Mouse (Mus musculus) gastrocnemius, postnatal 14 days (tissue): Measurements from ENCODE around the gene Ly6c1. TPM values are rescaled to one million over a fixed set of nuclear protein-coding genes. Genes with fewer than 3 reads are reported as not detected.

Source experiments
- total RNA-seq, 2 experiments: library from RNA; stranded (reverse); gene quantifications; 2 replicates each; pipeline ENCODE4 v1.2.3; 2021

Ly6c1 gene
- total RNA-seq, 2 experiments from 2014 or later, result 80.0 to 141 TPM

Other genes with a start within 250 kb of the Ly6c1 start
- not detected for gene Gml2, start 229.8 kb downstream of the Ly6c1 start, total RNA-seq
- gene 2010109I03Rik, start 151.8 kb downstream of the Ly6c1 start, total RNA-seq, result under 1 TPM in 1 of 2 experiments, not detected in 1; 0.06 TPM
- gene Ly6i, start 65.4 kb downstream of the Ly6c1 start, total RNA-seq, result under 1 TPM; 0.18 to 0.33 TPM
- 10 to 100 TPM; 47.1 to 47.2 TPM for gene Ly6a, start 50.8 kb downstream of the Ly6c1 start, total RNA-seq
- 1 to 10 TPM; 1.9 to 3.3 TPM for gene Ly6c2, start 63.1 kb upstream of the Ly6c1 start, total RNA-seq
- gene Ly6g, start 106.4 kb upstream of the Ly6c1 start, total RNA-seq, result not detected
- gene BC025446, start 167.5 kb upstream of the Ly6c1 start, total RNA-seq, result not detected
- gene Ly6f, start 219.6 kb upstream of the Ly6c1 start, total RNA-seq, result not detected